Mouse (Mus musculus): ENCODE data around the gene Fam92b.

Fam92b gene

GRCm38 (mm10) chr8:120177318-120178123 lies at the start of gene Fam92b:
TSS of gene Fam92b (minus strand) at chr8:120177466.
- Histone ChIP-seq H3K9me3 (ENCODE audit: low read length) (no peaks in the 10 kb centered on the region), H3K4me1 (replicated peaks; ENCODE audit: low read depth, low read length) (peaks cover 36% of the 10 kb centered on the region), H3K36me3 (ENCODE audit: insufficient read depth, low read length) (no peaks in the 10 kb centered on the region), H3K4me3 (replicated peaks; ENCODE audit: low read length) (peak within 1 kb of the TSS; percentile 67), H3K27me3 (ENCODE audit: insufficient read depth, low read length) (peaks cover 18% of the 10 kb centered on the region; the same call in 1 of the 2 replicates)
- TF ChIP-seq CTCF (conservative IDR thresholded peaks at IDR 0.05; ENCODE audit: low read length), result no peak
- no peak for TF ChIP-seq POU5F1 (IDR thresholded peaks at IDR 0.05; ENCODE audit: borderline replicate concordance, low read length)
- TF ChIP-seq NANOG (IDR thresholded peaks at IDR 0.05; ENCODE audit: borderline replicate concordance, low read length), result no peak

- no peak for TF ChIP-seq NANOG (IDR thresholded peaks at IDR 0.05; ENCODE audit: borderline replicate concordance, low read length)
- TF ChIP-seq CTCF (conservative IDR thresholded peaks at IDR 0.05; ENCODE audit: low read length), result no peak
- no peak for TF ChIP-seq POU5F1 (IDR thresholded peaks at IDR 0.05; ENCODE audit: borderline replicate concordance, low read length)
- H3K4me3 ChIP-seq (replicated peaks; ENCODE audit: low read length), result no peak overlapping the region
- H3K36me3 ChIP-seq (ENCODE audit: insufficient read depth, low read length), result no peaks in the 10 kb centered on the region
- no peaks in the 10 kb centered on the region for H3K9me3 ChIP-seq (ENCODE audit: low read length)
- H3K27me3 ChIP-seq (ENCODE audit: insufficient read depth, low read length), result peaks cover 44% of the 10 kb centered on the region
- H3K4me1 ChIP-seq (replicated peaks; ENCODE audit: low read depth, low read length), result peaks cover 44% of the 10 kb centered on the region
These were observed 48.3 kb upstream of the Fam92b start for GRCm38 (mm10) chr8:120225421-120226151.

GRCm38 (mm10) chr8:120224521-120225420 lies 47.5 kb upstream of the Fam92b start:
- Histone ChIP-seq H3K4me1 (replicated peaks; ENCODE audit: low read depth, low read length) (peaks cover 36% of the 10 kb centered on the region), H3K36me3 (ENCODE audit: insufficient read depth, low read length) (no peaks in the 10 kb centered on the region), H3K9me3 (ENCODE audit: low read length) (no peaks in the 10 kb centered on the region), H3K4me3 (replicated peaks; ENCODE audit: low read length) (no peak overlapping the region), H3K27me3 (ENCODE audit: insufficient read depth, low read length) (peaks cover 36% of the 10 kb centered on the region)
- TF ChIP-seq POU5F1 (IDR thresholded peaks at IDR 0.05; ENCODE audit: borderline replicate concordance, low read length) (no peak), NANOG (IDR thresholded peaks at IDR 0.05; ENCODE audit: borderline replicate concordance, low read length) (no peak)

DNA sequence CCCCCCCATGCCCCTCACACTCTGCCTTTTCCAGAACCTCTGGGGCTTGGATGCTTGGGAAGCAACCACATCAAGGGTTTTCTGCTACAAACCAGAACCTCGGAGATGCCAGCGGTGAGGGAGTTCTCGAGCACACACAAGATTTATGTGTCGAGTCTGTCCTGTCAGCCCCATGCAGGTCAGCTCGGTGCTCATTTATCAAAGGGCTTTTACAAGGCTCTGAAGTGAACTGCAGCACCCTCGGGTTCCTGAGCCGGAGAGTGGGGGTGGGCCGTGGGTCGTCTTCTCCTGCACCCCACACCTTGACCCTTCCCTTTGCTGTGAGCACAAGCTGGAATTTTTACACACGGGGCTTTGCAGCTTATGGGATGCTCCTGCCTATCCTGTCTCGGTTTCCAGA lies 45.3 kb upstream of the Fam92b start:
- Histone ChIP-seq H3K4me3 (replicated peaks; ENCODE audit: low read length) (no peak overlapping the region), H3K9me3 (ENCODE audit: low read length) (no peaks in the 10 kb centered on the region)
- no peak for TF ChIP-seq POU5F1 (IDR thresholded peaks at IDR 0.05; ENCODE audit: borderline replicate concordance, low read length)
- no peak for TF ChIP-seq CTCF (conservative IDR thresholded peaks at IDR 0.05; ENCODE audit: low read length)
- TF ChIP-seq NANOG (IDR thresholded peaks at IDR 0.05; ENCODE audit: borderline replicate concordance, low read length), result no peak

GRCm38 (mm10) chr8:120216855-120217830 lies 39.9 kb upstream of the Fam92b start:
- Histone ChIP-seq H3K4me3 (replicated peaks; ENCODE audit: low read length) (peak overlapping the region; percentile 26; the same call in 1 of the 2 replicates), H3K9me3 (ENCODE audit: low read length) (no peaks in the 10 kb centered on the region), H3K36me3 (ENCODE audit: insufficient read depth, low read length) (no peaks in the 10 kb centered on the region), H3K4me1 (replicated peaks; ENCODE audit: low read depth, low read length) (peaks cover 20% of the 10 kb centered on the region), H3K27me3 (ENCODE audit: insufficient read depth, low read length) (peaks cover 4% of the 10 kb centered on the region)
- no peak for TF ChIP-seq POU5F1 (IDR thresholded peaks at IDR 0.05; ENCODE audit: borderline replicate concordance, low read length)
- TF ChIP-seq CTCF (conservative IDR thresholded peaks at IDR 0.05; ENCODE audit: low read length), result no peak
- no peak for TF ChIP-seq NANOG (IDR thresholded peaks at IDR 0.05; ENCODE audit: borderline replicate concordance, low read length)

More for the DNA sequence above, 45.3 kb upstream of the Fam92b start:
- Histone ChIP-seq H3K36me3 (ENCODE audit: insufficient read depth, low read length) (no peaks in the 10 kb centered on the region), H3K27me3 (ENCODE audit: insufficient read depth, low read length) (peaks cover 24% of the 10 kb centered on the region), H3K4me1 (replicated peaks; ENCODE audit: low read depth, low read length) (peaks cover 31% of the 10 kb centered on the region)

- no peak overlapping the region for H3K4me3 ChIP-seq (replicated peaks; ENCODE audit: low read length)
- H3K27me3 ChIP-seq (ENCODE audit: insufficient read depth, low read length), result no peaks in the 10 kb centered on the region
- H3K9me3 ChIP-seq (ENCODE audit: low read length), result no peaks in the 10 kb centered on the region
- H3K36me3 ChIP-seq (ENCODE audit: insufficient read depth, low read length), result no peaks in the 10 kb centered on the region
- TF ChIP-seq CTCF (conservative IDR thresholded peaks at IDR 0.05; ENCODE audit: low read length) (no peak), NANOG (IDR thresholded peaks at IDR 0.05; ENCODE audit: borderline replicate concordance, low read length) (no peak), POU5F1 (IDR thresholded peaks at IDR 0.05; ENCODE audit: borderline replicate concordance, low read length) (no peak)
- peaks cover 22% of the 10 kb centered on the region for H3K4me1 ChIP-seq (replicated peaks; ENCODE audit: low read depth, low read length)
These were observed 38.3 kb upstream of the Fam92b start for GRCm38 (mm10) chr8:120215416-120216141.

DNA sequence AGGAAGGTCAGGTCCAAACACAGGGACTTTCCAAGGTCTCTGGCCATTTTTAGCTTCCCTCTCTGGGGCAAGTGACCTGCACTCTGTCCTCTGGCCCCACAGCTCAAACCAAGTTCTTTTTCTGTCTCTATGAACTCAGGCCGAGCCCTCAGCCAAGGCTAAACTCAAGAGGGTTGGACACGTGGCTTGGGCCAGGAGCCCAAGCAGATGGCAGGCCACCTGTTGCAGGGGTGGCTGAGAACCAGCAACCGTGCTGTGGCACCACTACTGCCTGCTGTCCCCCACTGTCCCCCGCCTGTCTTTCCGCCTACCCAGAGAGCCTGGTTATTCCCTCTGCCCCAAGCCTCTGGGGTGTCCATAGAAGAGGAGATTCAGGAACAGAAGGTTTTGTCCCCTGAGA lies 36.7 kb upstream of the Fam92b start:
- H3K36me3 ChIP-seq (ENCODE audit: insufficient read depth, low read length), result no peaks in the 10 kb centered on the region
- TF ChIP-seq NANOG (IDR thresholded peaks at IDR 0.05; ENCODE audit: borderline replicate concordance, low read length) (no peak), POU5F1 (IDR thresholded peaks at IDR 0.05; ENCODE audit: borderline replicate concordance, low read length) (no peak), CTCF (conservative IDR thresholded peaks at IDR 0.05; ENCODE audit: low read length) (no peak)
- H3K4me1 ChIP-seq (replicated peaks; ENCODE audit: low read depth, low read length), result peaks cover 22% of the 10 kb centered on the region
- H3K4me3 ChIP-seq (replicated peaks; ENCODE audit: low read length), result no peak overlapping the region
- no peaks in the 10 kb centered on the region for H3K27me3 ChIP-seq (ENCODE audit: insufficient read depth, low read length)
- H3K9me3 ChIP-seq (ENCODE audit: low read length), result no peaks in the 10 kb centered on the region

Data from E14TG2a.4 (cell line).